Mouse (Mus musculus) liver, postnatal 0 days (tissue): ENCODE measurements at regions not wholly inside any gene's neighbourhood (a gene's known extent, or its start where the extent isn't known, plus 50 kb on each side); places are given as distances from the start of the nearest gene placed in this dataset.

Experiments
- CTCF ChIP-seq: sonication (generic); IDR thresholded peaks from 2 replicates; pipeline ENCODE4 v1.5.1; 2016; ENCODE audit warnings: antibody characterized with exemption, low read depth
- EP300 ChIP-seq: IDR thresholded peaks from 2 replicates; pipeline ENCODE4 v1.6.1; 2016; ENCODE audit warnings: antibody characterized with exemption, low read depth, mild to moderate bottlenecking

- TF ChIP-seq EP300 (no peak), CTCF (no peak)
Measured at GRCm38 (mm10) chr8:53930685-53931084, 146.7 kb upstream of the Vegfc start.
